Mouse (Mus musculus): Measurements from ENCODE around the gene Ankrd2. TPM values are rescaled to one million over a fixed set of nuclear protein-coding genes. Genes with fewer than 3 reads are reported as not detected.

Gene Ankrd2
- polyA plus RNA-seq, 1 experiment from 2014 or later = 1.3 TPM

GRCm38 (mm10) chr19:42037167-42037702 lies 1.4 kb downstream of the Ankrd2 start:
- no peak for ATAC-seq (ENCODE audit: low FRiP score, low read depth)
- Histone ChIP-seq H3K9ac (no peak overlapping the region), H3K4me2 (no peak overlapping the region), H3K4me1 (replicated peaks) (peaks cover 9% of the 10 kb centered on the region; the same call in 1 of the 2 replicates), H3K27ac (replicated peaks) (no peak overlapping the region), H3K27me3 (0 out of 2 replicates have a peak, but pooled peaks cover 4% of the 10 kb centered on the region), H3K4me3 (no peak overlapping the region), H3K9me3 (no peaks in the 10 kb centered on the region), H3K36me3 (no peaks in the 10 kb centered on the region)
- WGBS = 81% methylated on average over 11 of the region's 11 CpGs

DNA sequence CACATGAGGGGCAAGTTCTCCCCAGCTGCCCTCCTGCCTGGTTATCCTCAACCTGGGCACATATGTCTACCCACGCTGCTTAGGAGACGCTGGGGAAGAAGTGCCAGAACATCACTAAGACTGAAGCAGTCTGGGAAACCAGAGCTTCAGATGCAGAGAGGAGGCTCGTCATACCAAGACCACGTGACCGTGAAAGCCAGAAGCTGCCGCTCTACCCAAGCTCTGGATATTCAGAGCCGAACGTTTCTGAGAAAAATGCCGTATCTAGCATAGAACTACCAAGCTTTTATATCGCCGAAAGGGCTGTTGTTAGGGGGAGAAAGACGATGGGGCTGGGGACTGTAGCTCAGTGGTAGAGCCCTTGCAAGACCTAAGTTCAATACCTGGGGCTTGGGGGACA lies 2.5 kb downstream of the Ankrd2 start:
- Histone ChIP-seq H3K4me3 (no peak overlapping the region), H3K27me3 (0 out of 2 replicates have a peak, but pooled peaks cover 4% of the 10 kb centered on the region), H3K27ac (replicated peaks) (no peak overlapping the region), H3K9ac (no peak overlapping the region), H3K9me3 (no peaks in the 10 kb centered on the region), H3K4me1 (replicated peaks) (peaks cover 9% of the 10 kb centered on the region; the same call in 1 of the 2 replicates), H3K36me3 (no peaks in the 10 kb centered on the region), H3K4me2 (no peak overlapping the region)
- WGBS = 93% methylated on average over 12 of the region's 12 CpGs
- ATAC-seq (ENCODE audit: low FRiP score, low read depth) = no peak

- no peak for ATAC-seq (ENCODE audit: low FRiP score, low read depth)
- Histone ChIP-seq H3K27me3 (0 out of 2 replicates have a peak, but pooled peaks cover 4% of the 10 kb centered on the region), H3K36me3 (no peaks in the 10 kb centered on the region), H3K9me3 (no peaks in the 10 kb centered on the region), H3K4me1 (replicated peaks) (no peaks in the 10 kb centered on the region), H3K27ac (replicated peaks) (no peak overlapping the region), H3K4me3 (no peak overlapping the region), H3K4me2 (no peak overlapping the region), H3K9ac (no peak overlapping the region)
- WGBS = 98% methylated on average over 6 of the region's 6 CpGs
These were observed 8.2 kb downstream of the Ankrd2 start for GRCm38 (mm10) chr19:42043988-42044387.

DNA sequence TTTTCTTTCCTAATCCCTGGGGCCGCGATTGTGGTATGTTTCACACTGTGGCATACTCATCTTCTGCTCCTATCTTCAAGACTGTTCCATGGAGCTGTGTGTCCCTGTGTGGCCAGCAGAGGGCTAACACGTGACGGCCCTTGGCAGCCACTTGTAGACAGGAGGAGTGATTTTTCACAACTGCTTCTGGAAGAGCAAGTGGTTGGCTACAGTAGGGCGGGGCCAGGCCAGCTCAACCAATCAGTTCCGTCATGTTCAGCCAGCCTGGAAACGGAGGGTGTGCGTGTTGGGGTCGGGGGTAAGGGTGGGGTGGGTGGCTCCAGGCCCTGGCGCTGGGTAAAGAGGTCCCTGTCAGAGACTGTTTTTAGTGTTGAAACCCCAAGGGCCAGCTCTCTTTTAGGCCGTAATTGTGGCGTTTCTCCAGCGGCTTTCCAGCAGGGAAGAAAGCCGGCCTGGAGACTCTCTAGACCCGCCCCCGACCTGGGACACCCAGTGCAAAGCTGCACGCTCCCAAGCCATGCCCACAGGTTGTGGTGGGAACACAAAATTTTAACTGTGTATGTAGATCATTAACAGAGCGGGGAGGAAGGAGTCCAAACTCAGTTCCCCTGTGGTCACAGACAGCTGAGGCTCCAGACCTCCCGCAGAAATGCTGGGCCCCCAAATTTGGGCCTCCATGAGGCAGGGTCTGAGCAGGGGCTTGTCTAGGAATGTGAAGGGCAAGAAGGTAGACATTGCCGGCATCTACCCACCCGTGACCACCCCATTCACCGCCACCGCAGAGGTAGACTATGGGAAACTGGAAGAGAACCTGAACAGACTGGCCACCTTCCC lies 9.7 kb downstream of the Ankrd2 start, which contains the start of gene Hoga1:
Gene Hoga1, plus strand, starts transcription at position 342 of the 834 bp plus-strand sequence.
- no peak within 1 kb of the TSS for H3K27ac ChIP-seq (replicated peaks)
- peak; percentile 84 for ATAC-seq (ENCODE audit: low FRiP score, low read depth)
- no peak within 1 kb of the TSS for H3K9ac ChIP-seq
- peak within 1 kb of the TSS; percentile 28 for H3K4me3 ChIP-seq
- WGBS = 28% methylated on average over 23 of the region's 23 CpGs
- H3K36me3 ChIP-seq = no peaks in the 10 kb centered on the region
- H3K4me1 ChIP-seq (replicated peaks) = no peaks in the 10 kb centered on the region
- peak within 1 kb of the TSS; percentile 51 for H3K4me2 ChIP-seq
- H3K9me3 ChIP-seq = no peaks in the 10 kb centered on the region
- H3K27me3 ChIP-seq = 0 out of 2 replicates have a peak, but pooled peaks cover 4% of the 10 kb centered on the region

- Histone ChIP-seq H3K4me1 (replicated peaks) (no peaks in the 10 kb centered on the region), H3K9ac (no peak overlapping the region), H3K27me3 (no peaks in the 10 kb centered on the region), H3K4me3 (no peak overlapping the region), H3K4me2 (no peak overlapping the region), H3K9me3 (no peaks in the 10 kb centered on the region), H3K36me3 (no peaks in the 10 kb centered on the region), H3K27ac (replicated peaks) (no peak overlapping the region)
- 90% methylated on average over 1 of the region's 1 CpGs for WGBS
- ATAC-seq (ENCODE audit: low FRiP score, low read depth) = no peak
These were observed 14.5 kb downstream of the Ankrd2 start for GRCm38 (mm10) chr19:42050251-42050650.

- Histone ChIP-seq H3K9me3 (no peaks in the 10 kb centered on the region), H3K27ac (replicated peaks) (no peak overlapping the region), H3K4me3 (no peak overlapping the region), H3K4me2 (no peak overlapping the region), H3K9ac (no peak overlapping the region), H3K4me1 (replicated peaks) (no peaks in the 10 kb centered on the region), H3K36me3 (no peaks in the 10 kb centered on the region), H3K27me3 (no peaks in the 10 kb centered on the region)
- WGBS = 94% methylated on average over 3 of the region's 3 CpGs
- ATAC-seq (ENCODE audit: low FRiP score, low read depth) = no peak
These were observed 15.6 kb downstream of the Ankrd2 start for GRCm38 (mm10) chr19:42051351-42051750.

- no peaks in the 10 kb centered on the region for H3K27me3 ChIP-seq
- H3K4me1 ChIP-seq (replicated peaks) = no peaks in the 10 kb centered on the region
- H3K36me3 ChIP-seq = no peaks in the 10 kb centered on the region
- no peak within 1 kb of the TSS for H3K27ac ChIP-seq (replicated peaks)
- H3K4me2 ChIP-seq = no peak within 1 kb of the TSS
- H3K4me3 ChIP-seq = no peak within 1 kb of the TSS
- no peaks in the 10 kb centered on the region for H3K9me3 ChIP-seq
- ATAC-seq (ENCODE audit: low FRiP score, low read depth) = no peak
- 68% methylated on average over 4 of the region's 4 CpGs for WGBS
- no peak within 1 kb of the TSS for H3K9ac ChIP-seq
These were observed 16.1 kb downstream of the Ankrd2 start, which contains the start of gene 4933411K16Rik for GRCm38 (mm10) chr19:42051948-42052347. 4933411K16Rik (plus strand) TSS chr19:42052248.

GRCm38 (mm10) chr19:42054255-42054654 lies 18.5 kb downstream of the Ankrd2 start:
- Histone ChIP-seq H3K4me2 (no peak overlapping the region), H3K36me3 (no peaks in the 10 kb centered on the region), H3K9ac (no peak overlapping the region), H3K4me3 (no peak overlapping the region), H3K4me1 (replicated peaks) (no peaks in the 10 kb centered on the region), H3K9me3 (no peaks in the 10 kb centered on the region), H3K27me3 (no peaks in the 10 kb centered on the region), H3K27ac (replicated peaks) (no peak overlapping the region)
- WGBS = 82% methylated on average over 6 of the region's 6 CpGs
- no peak for ATAC-seq (ENCODE audit: low FRiP score, low read depth)

DNA sequence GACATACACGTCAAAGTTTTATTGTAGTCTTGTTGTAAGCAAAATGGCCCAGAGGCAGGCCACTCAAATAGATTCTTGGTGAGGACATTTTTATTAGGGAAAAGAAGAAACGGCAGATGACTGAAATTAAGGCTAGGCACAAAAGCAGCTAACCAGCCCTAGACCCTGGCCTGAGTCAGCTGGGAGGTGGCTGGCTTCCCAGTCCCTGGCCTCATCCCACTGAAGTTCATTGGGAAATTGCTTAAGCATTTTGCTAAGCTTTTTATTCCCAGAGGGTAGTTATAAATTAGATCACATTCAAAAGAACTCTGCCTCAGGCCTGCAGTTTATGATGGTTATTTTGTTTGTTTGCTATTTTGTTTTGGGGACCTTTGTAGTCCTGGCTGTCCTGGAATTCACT lies 20.1 kb downstream of the Ankrd2 start:
- H3K9me3 ChIP-seq = no peaks in the 10 kb centered on the region
- H3K4me3 ChIP-seq = no peak overlapping the region
- no peaks in the 10 kb centered on the region for H3K4me1 ChIP-seq (replicated peaks)
- H3K36me3 ChIP-seq = no peaks in the 10 kb centered on the region
- H3K27ac ChIP-seq (replicated peaks) = no peak overlapping the region
- H3K4me2 ChIP-seq = no peak overlapping the region
- no peak for ATAC-seq (ENCODE audit: low FRiP score, low read depth)
- no peaks in the 10 kb centered on the region for H3K27me3 ChIP-seq
- 81% methylated on average over 2 of the region's 2 CpGs for WGBS
- no peak overlapping the region for H3K9ac ChIP-seq

- H3K9ac ChIP-seq = no peak overlapping the region
- no peak overlapping the region for H3K4me3 ChIP-seq
- H3K4me2 ChIP-seq = no peak overlapping the region
- 88% methylated on average over 6 of the region's 6 CpGs for WGBS
- no peak for ATAC-seq (ENCODE audit: low FRiP score, low read depth)
- no peaks in the 10 kb centered on the region for H3K4me1 ChIP-seq (replicated peaks)
- no peak overlapping the region for H3K27ac ChIP-seq (replicated peaks)
- H3K9me3 ChIP-seq = no peaks in the 10 kb centered on the region
- H3K36me3 ChIP-seq = no peaks in the 10 kb centered on the region
- no peaks in the 10 kb centered on the region for H3K27me3 ChIP-seq
These were observed 21.1 kb downstream of the Ankrd2 start for GRCm38 (mm10) chr19:42056719-42057409.

DNA sequence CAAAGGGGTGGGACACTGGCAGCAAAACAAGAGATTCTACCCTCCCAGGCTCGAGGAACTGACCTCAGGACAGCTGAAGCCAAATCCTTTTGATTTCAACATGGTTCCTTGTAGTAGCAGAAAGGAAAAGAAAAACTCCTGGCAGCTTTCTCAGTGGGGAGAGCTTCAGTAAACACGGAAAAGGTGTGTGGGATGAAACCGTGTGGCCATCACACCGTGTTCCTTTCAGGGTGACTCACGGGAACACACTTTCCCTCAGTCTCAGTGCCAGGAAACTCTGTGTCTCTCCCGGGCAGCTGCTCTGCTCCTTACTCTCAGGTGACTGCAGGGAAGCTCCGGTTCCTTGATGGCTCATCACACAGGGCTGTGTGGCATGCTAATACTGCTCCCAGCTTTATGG lies 22.6 kb downstream of the Ankrd2 start:
- no peaks in the 10 kb centered on the region for H3K36me3 ChIP-seq
- no peaks in the 10 kb centered on the region for H3K27me3 ChIP-seq
- H3K4me3 ChIP-seq = no peak overlapping the region
- H3K9ac ChIP-seq = no peak overlapping the region
- no peak for ATAC-seq (ENCODE audit: low FRiP score, low read depth)
- H3K4me2 ChIP-seq = no peak overlapping the region
- no peak overlapping the region for H3K27ac ChIP-seq (replicated peaks)
- H3K9me3 ChIP-seq = no peaks in the 10 kb centered on the region
- WGBS = 74% methylated on average over 7 of the region's 7 CpGs
- no peaks in the 10 kb centered on the region for H3K4me1 ChIP-seq (replicated peaks)

GRCm38 (mm10) chr19:42061443-42061842 lies 25.6 kb downstream of the Ankrd2 start:
- ATAC-seq (ENCODE audit: low FRiP score, low read depth) = no peak

More at GRCm38 (mm10) chr19:42061443-42061842, 25.6 kb downstream of the Ankrd2 start:
- Histone ChIP-seq H3K36me3 (no peaks in the 10 kb centered on the region), H3K4me3 (no peak overlapping the region), H3K27ac (replicated peaks) (no peak overlapping the region), H3K4me1 (replicated peaks) (no peaks in the 10 kb centered on the region), H3K9ac (no peak overlapping the region), H3K27me3 (no peaks in the 10 kb centered on the region), H3K9me3 (no peaks in the 10 kb centered on the region), H3K4me2 (no peak overlapping the region)
- WGBS = 94% methylated on average over 7 of the region's 7 CpGs
